ENCODE assay signal across 21 mouse cellular contexts in genomic region chr6:121310984-121311383, GRCm38 (mm10). TPM values are rescaled to one million over a fixed set of nuclear protein-coding genes. Genes with fewer than 3 reads are reported as not detected.
DNase-seq lines count a peak whose midpoint lies in the region; ATAC-seq and TF ChIP-seq lines count a peak whose summit lies in the region.
"Had no signal": no experiment of that assay in that cellular context is flagged by ENCODE, and none has a peak within 500 bp of the region (broad histone marks: within the 10 kb centered on the region; RNA-seq: fewer than 3 reads in every experiment).

No protein-coding gene starts in this region.

- no peak overlapping the region for H3K9ac ChIP-seq in intestine, embryonic 15.5 days
- H3K9ac ChIP-seq in liver, embryonic 14.5 days (replicated peaks): no peak overlapping the region
- H3K9ac ChIP-seq: hindbrain, embryonic 14.5 days; limb, embryonic 15.5 days; stomach, embryonic 15.5 days had no signal

- no peak for TF ChIP-seq CTCF in liver, embryonic 14.5 days (IDR thresholded peaks at IDR 0.05; ENCODE audit: low read depth)

- no peak overlapping the region for H3K4me3 ChIP-seq in intestine, embryonic 15.5 days (replicated peaks)
- no peak overlapping the region for H3K4me3 ChIP-seq in liver, embryonic 14.5 days (ENCODE audit: insufficient read depth in 1 of 2, low read depth in 2 of 2, low read length in 2 of 2)
- H3K4me3 ChIP-seq in forebrain, embryonic 10.5 days: no peak overlapping the region
- H3K4me3 ChIP-seq: erythroblast, embryonic 14.5 days; heart, adult 2 months; limb, embryonic 15.5 days; stomach, embryonic 15.5 days had no signal

- intact Hi-C loops in gastrocnemius, postnatal 36 days (cut with DNase I): no loop called here

- TF ChIP-seq EP300 in liver, embryonic 14.5 days (IDR thresholded peaks at IDR 0.05; ENCODE audit: low read depth): no peak

- peak; percentile 79 to 89 for DNase-seq in kidney, adult 8-10 months
- peak; percentile 66 to 90 for DNase-seq in kidney, postnatal 25 days
- DNase-seq in liver, embryonic 14.5 days (ENCODE audit: low read depth in 3 of 3, low spot score in 3 of 3): peak in 1 of 3 experiments; percentile 34
- no peak for DNase-seq in urinary bladder, adult 18-20 months (ENCODE audit: low spot score in 2 of 2)
- DNase-seq in gastrocnemius, postnatal 36 days: no peak
- DNase-seq in forebrain, embryonic 10.5 days (ENCODE audit: extremely low spot score, low spot score): no peak
- DNase-seq: adrenal gland, postnatal 10 days; cerebellum, adult 11-12 months; heart, adult 2 months; right cerebral cortex, postnatal 14 days had no signal

- H3K4me1 ChIP-seq in intestine, embryonic 15.5 days (replicated peaks): no peaks in the 10 kb centered on the region
- H3K4me1 ChIP-seq in liver, embryonic 14.5 days (replicated peaks; ENCODE audit: control insufficient read depth in 2 of 2, insufficient read depth in 2 of 2, low read length in 1 of 2): peaks cover 0 to 10% of the 10 kb centered on the region in 2 experiments; a peak in 1 of 4 replicates
- no peaks in the 10 kb centered on the region for H3K4me1 ChIP-seq in forebrain, embryonic 10.5 days
- H3K4me1 ChIP-seq: limb, embryonic 15.5 days; stomach, embryonic 15.5 days had no signal

- H3K9me3 ChIP-seq in intestine, embryonic 15.5 days: no peaks in the 10 kb centered on the region
- H3K9me3 ChIP-seq in liver, embryonic 14.5 days (ENCODE audit: control insufficient read depth, low read length): no peaks in the 10 kb centered on the region
- no peaks in the 10 kb centered on the region for H3K9me3 ChIP-seq in forebrain, embryonic 10.5 days
- H3K9me3 ChIP-seq: limb, embryonic 15.5 days; stomach, embryonic 15.5 days had no signal

- H3K27me3 ChIP-seq in intestine, embryonic 15.5 days (replicated peaks): no peaks in the 10 kb centered on the region
- no peaks in the 10 kb centered on the region for H3K27me3 ChIP-seq in liver, embryonic 14.5 days (ENCODE audit: control insufficient read depth, insufficient read depth, low read length)
- H3K27me3 ChIP-seq in forebrain, embryonic 10.5 days (ENCODE audit: poor library complexity, severe bottlenecking): no peaks in the 10 kb centered on the region
- H3K27me3 ChIP-seq: limb, embryonic 15.5 days; stomach, embryonic 15.5 days had no signal

- peak; percentile 70 for ATAC-seq in intestine, embryonic 15.5 days
- peak; percentile 59; the same call in 1 of the 2 replicates for ATAC-seq in liver, embryonic 14.5 days (ENCODE audit: insufficient read depth)
- ATAC-seq: forebrain, embryonic 16.5 days had no signal

- H3K36me3 ChIP-seq in intestine, embryonic 15.5 days: no peaks in the 10 kb centered on the region
- H3K36me3 ChIP-seq in liver, embryonic 14.5 days (replicated peaks; ENCODE audit: control insufficient read depth, insufficient read depth, low read depth): no peaks in the 10 kb centered on the region
- H3K36me3 ChIP-seq in forebrain, embryonic 10.5 days (replicated peaks): no peaks in the 10 kb centered on the region
- H3K36me3 ChIP-seq: limb, embryonic 15.5 days; stomach, embryonic 15.5 days had no signal

- WGBS in intestine, embryonic 15.5 days: 58% methylated on average over 6 of the region's 6 CpGs
- 54% methylated on average over 6 of the region's 6 CpGs for WGBS in liver, embryonic 14.5 days (ENCODE audit: insufficient replicate concordance)
- WGBS in forebrain, embryonic 10.5 days: 84% methylated on average over 6 of the region's 6 CpGs

- H3K4me2 ChIP-seq in intestine, embryonic 15.5 days (replicated peaks): no peak overlapping the region
- H3K4me2 ChIP-seq in liver, embryonic 14.5 days (ENCODE audit: low read depth): no peak overlapping the region
- H3K4me2 ChIP-seq: hindbrain, embryonic 14.5 days; limb, embryonic 15.5 days; stomach, embryonic 15.5 days had no signal

- H3K27ac ChIP-seq in intestine, embryonic 15.5 days: no peak overlapping the region
- H3K27ac ChIP-seq in liver, embryonic 14.5 days: no peak overlapping the region
- no peak overlapping the region for H3K27ac ChIP-seq in forebrain, embryonic 10.5 days
- H3K27ac ChIP-seq: heart, adult 2 months; hindbrain, embryonic 14.5 days; limb, embryonic 15.5 days; stomach, embryonic 15.5 days had no signal

RNA-seq across cellular contexts. Expression of gene Slc6a13, which starts 11.0 kb away (rescaled TPM):
- 1.3 and 1.6 TPM in 2 replicates for polyA plus RNA-seq in intestine, embryonic 15.5 days (2015; fragmentation: Nextera tagmentation; extraction: Ambion mirVana)
- polyA plus RNA-seq in liver, embryonic 14.5 days (2012; rRNA removed): 14.9 and 17.2 TPM in 2 replicates
- polyA plus RNA-seq in liver, embryonic 14.5 days (2014; fragmentation: Nextera tagmentation; extraction: Ambion mirVana): 19.3 and 21.7 TPM in 2 replicates
- under 1 TPM; 0.23 to 0.32 TPM for total RNA-seq in gastrocnemius, postnatal 36 days (2021)
- 1.5 and 2.4 TPM in 2 replicates for polyA plus RNA-seq in forebrain, embryonic 10.5 days (2016; fragmentation: Nextera tagmentation; extraction: Ambion mirVana)

RNA-seq across cellular contexts. Expression of gene Slc6a12, which starts 31.9 kb away (rescaled TPM):
- polyA plus RNA-seq in intestine, embryonic 15.5 days (2015; fragmentation: Nextera tagmentation; extraction: Ambion mirVana): 0.11 and 0.19 TPM in 2 replicates
- 1.3 and 2.1 TPM in 2 replicates for polyA plus RNA-seq in liver, embryonic 14.5 days (2012; rRNA removed)
- 2.0 and 2.1 TPM in 2 replicates for polyA plus RNA-seq in liver, embryonic 14.5 days (2014; fragmentation: Nextera tagmentation; extraction: Ambion mirVana)
- total RNA-seq in gastrocnemius, postnatal 36 days (2021): under 1 TPM in 1 of 2 experiments, not detected in 1; 0.42 TPM
- polyA plus RNA-seq in forebrain, embryonic 10.5 days (2016; fragmentation: Nextera tagmentation; extraction: Ambion mirVana): 0.19 TPM in 1 of 2 replicates, not detected in the other
- total RNA-seq: common myeloid progenitor, adult 5-6 weeks; heart, adult 2 months; megakaryocyte-erythroid progenitor cell, adult 5-6 weeks had no signal
- polyA plus RNA-seq: embryonic facial prominence, embryonic 11.5 days; erythroblast, embryonic 14.5 days; heart, embryonic 16.5 days; neural tube, embryonic 11.5 days had no signal

Comparison
In these comparisons a context has a peak if more than half of its experiments do, and no peak if none do; other contexts are left out.
1. DNase-seq: peak in kidney, adult 8-10 months (2 of 2) and kidney, postnatal 25 days (2 of 2); none in urinary bladder, adult 18-20 months (0 of 2), gastrocnemius, postnatal 36 days (0 of 2) and forebrain, embryonic 10.5 days (single experiment).